Mouse (Mus musculus) C2C12 (cell line): ENCODE data around the gene Sec24b. TPM values are rescaled to one million over a fixed set of nuclear protein-coding genes. Genes with fewer than 3 reads are reported as not detected.

ENCODE experiments used
- H3K27me3 ChIP-seq: one replicate; pipeline ENCODE4 v1.6.1; 2011; ENCODE audit not compliant: control insufficient read depth, insufficient read depth, insufficient read length
- H3K36me3 ChIP-seq: one replicate; pipeline ENCODE4 v1.6.1; 2011; ENCODE audit not compliant: control insufficient read depth, insufficient read depth
- H3K4me3 ChIP-seq: one replicate; pipeline ENCODE4 v1.5.1; 2011; ENCODE audit warnings: mild to moderate bottlenecking, control low read depth; ENCODE audit not compliant: poor library complexity, insufficient read depth, severe bottlenecking
- H3K79me2 ChIP-seq: one replicate; pipeline ENCODE4 v1.6.1; 2011; ENCODE audit not compliant: control insufficient read depth, insufficient read depth
- H3K79me3 ChIP-seq: one replicate; pipeline ENCODE4 v1.6.1; 2011; ENCODE audit warnings: low read depth, control low read depth
- H3ac ChIP-seq: one replicate; pipeline ENCODE3; 2011; ENCODE audit warnings: low read depth; ENCODE audit not compliant: control insufficient read depth, insufficient read length
- CEBPB ChIP-seq: IDR thresholded peaks from one replicate; pipeline ENCODE4 v1.6.1; 2011; ENCODE audit warnings: low read depth, mild to moderate bottlenecking, control low read depth, moderate library complexity
- CTCF ChIP-seq: IDR thresholded peaks from one replicate; pipeline ENCODE4 v1.5.1; 2011; ENCODE audit not compliant: control insufficient read depth, insufficient read depth, insufficient read length
- FOSL1 ChIP-seq: IDR thresholded peaks from one replicate; pipeline ENCODE4 v1.8.0; 2011; ENCODE audit warnings: mild to moderate bottlenecking, low read length; ENCODE audit not compliant: poor library complexity, insufficient read depth, severe bottlenecking
- MAX ChIP-seq: IDR thresholded peaks from one replicate; pipeline ENCODE4 v1.6.1; 2011; ENCODE audit warnings: mild to moderate bottlenecking, control low read depth
- MYOD1 ChIP-seq: IDR thresholded peaks from one replicate; pipeline ENCODE4 v1.6.1; 2011; ENCODE audit warnings: low read depth; ENCODE audit not compliant: control insufficient read depth, insufficient read length
- MYOG ChIP-seq: IDR thresholded peaks from one replicate; pipeline ENCODE4 v1.6.1; 2011; ENCODE audit not compliant: control insufficient read depth, insufficient read length; ENCODE audit errors: extremely low read depth
- USF1 ChIP-seq: IDR thresholded peaks from one replicate; pipeline ENCODE4 v1.6.1; 2011; ENCODE audit warnings: low read depth, mild to moderate bottlenecking, control low read depth, moderate library complexity
- polyA plus RNA-seq: library from polyadenylated mRNA; unstranded; fragments of >200 nt; fragmentation: generic; extraction: Trizol; gene quantifications from one replicate; pipeline ENCODE4 v1.2.1, GENCODE M21; 2012; ENCODE audit warnings: missing spikeins

Gene Sec24b
- polyA plus RNA-seq, 1 experiment, result 30.2 TPM

DNA sequence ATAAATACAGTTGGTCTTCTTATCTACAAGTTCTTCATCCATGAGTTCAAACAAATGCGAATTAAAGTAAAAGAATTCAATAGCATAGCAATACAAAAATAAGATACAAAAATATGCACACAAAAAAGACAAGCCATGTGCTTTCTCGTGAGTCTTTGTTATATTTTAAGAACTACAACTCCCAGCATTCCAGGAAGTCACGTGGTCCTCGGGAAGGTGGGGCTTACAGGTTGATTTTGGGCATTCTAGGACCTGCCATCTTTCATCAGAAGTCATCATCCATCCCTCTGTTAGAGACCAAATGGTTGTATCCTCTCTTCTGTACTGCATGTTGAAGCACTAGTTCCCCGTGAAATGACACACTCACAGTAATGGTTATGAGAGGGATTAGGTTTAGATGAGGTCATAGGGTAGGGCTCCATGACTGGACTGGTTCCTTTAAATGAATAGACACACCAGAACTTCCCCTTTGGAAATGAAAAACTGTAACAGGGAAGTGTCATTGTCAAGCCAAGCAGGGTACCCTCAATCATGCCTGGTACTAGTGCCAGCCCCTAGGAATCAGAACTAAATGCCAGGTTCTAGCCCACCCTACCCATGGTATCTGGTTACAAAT lies 112.1 kb downstream of the Sec24b start:
- H3K79me2 ChIP-seq, result no peaks in the 10 kb centered on the region
- H3K79me3 ChIP-seq, result peaks cover 1% of the 10 kb centered on the region
- no peak for TF ChIP-seq CEBPB
- TF ChIP-seq MYOD1, result no peak
- peak; percentile 66 for TF ChIP-seq USF1
- no peak for TF ChIP-seq FOSL1
- H3K4me3 ChIP-seq, result no peak overlapping the region
- no peak overlapping the region for H3ac ChIP-seq
- no peaks in the 10 kb centered on the region for H3K27me3 ChIP-seq
- H3K36me3 ChIP-seq, result no peaks in the 10 kb centered on the region

DNA sequence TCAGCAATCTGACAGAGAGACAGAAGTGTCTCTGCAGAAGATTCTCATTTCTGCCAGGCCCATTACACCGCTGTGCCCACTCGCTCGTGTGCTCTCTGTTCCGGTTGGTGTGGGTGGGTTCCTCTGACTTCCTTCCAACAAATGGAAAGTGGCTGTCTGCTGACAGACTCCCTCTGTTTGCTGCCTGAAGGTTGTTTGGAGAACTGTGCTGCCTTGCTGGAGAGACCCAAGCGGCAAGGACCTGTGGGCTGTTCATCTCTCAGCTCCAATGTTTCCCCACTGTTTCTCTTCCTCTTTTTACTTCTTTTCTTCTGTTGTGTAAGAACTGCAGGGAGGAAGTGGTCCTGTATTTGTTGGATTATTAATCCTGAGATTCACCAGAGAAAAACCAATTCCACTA lies 113.0 kb downstream of the Sec24b start:
- H3K4me3 ChIP-seq, result no peak overlapping the region
- H3K36me3 ChIP-seq, result no peaks in the 10 kb centered on the region
- no peaks in the 10 kb centered on the region for H3K27me3 ChIP-seq
- TF ChIP-seq CEBPB (no peak), MYOD1 (no peak), FOSL1 (no peak), MAX (no peak), MYOG (no peak), CTCF (no peak), USF1 (no peak)
- no peaks in the 10 kb centered on the region for H3K79me2 ChIP-seq
- peaks cover 1% of the 10 kb centered on the region for H3K79me3 ChIP-seq
- H3ac ChIP-seq, result no peak overlapping the region

DNA sequence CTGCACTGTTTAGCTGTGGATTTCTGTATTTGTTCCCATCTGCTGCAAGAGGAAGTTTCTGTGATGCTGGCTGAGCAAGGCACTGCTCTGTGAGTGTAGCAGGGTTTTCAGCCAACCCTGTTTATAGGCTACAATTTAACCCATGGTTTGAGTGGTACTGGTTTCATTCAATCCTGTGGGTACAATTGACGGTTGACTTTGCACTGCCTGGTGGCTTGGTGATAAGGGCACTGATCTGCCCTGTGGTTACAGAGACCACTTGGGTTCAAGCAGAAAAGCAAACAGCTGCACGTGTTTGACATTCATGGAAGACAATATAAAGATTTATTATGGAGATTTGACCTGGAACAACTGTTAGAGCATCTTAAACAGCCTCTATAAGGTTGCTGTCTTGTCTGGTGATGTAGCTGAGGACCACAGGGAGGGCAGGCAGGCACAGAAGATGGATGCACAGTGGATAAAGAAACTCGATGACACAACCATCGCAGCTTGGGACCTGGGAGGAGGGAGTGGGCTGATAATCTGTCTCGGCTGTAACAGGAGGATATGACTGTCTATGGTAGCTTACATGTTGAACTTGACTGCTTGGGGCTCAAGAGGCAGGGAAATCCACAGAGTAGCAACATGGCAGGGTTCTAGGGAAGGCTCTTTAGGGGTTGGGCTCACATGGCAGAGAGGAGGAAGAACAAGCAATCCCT lies 115.0 kb downstream of the Sec24b start:
- no peaks in the 10 kb centered on the region for H3K36me3 ChIP-seq

DNA sequence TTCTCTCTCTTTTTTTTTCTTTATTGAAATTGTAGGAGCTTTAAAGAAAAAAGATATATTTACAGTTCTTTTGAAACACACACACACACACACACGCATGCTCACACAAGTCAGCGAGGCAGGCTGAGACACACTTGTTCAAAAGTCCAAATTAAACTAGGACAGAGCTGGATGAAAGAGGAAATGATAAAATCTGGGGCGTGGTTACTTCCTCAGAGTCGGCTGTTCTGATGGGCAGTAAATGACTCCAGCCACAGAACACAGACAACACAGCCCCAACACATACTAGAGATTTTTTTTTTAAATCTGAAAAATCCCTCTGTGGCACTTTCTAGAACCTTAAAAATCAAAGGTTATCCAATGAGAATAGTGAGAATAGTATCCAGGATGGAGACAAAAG lies 117.5 kb downstream of the Sec24b start:
- no peaks in the 10 kb centered on the region for H3K36me3 ChIP-seq
- H3K27me3 ChIP-seq, result no peaks in the 10 kb centered on the region
- no peaks in the 10 kb centered on the region for H3K79me2 ChIP-seq
- H3ac ChIP-seq, result no peak overlapping the region
- TF ChIP-seq CTCF, result no peak
- TF ChIP-seq CEBPB, result no peak
- TF ChIP-seq MYOD1, result no peak
- no peak for TF ChIP-seq USF1
- no peak for TF ChIP-seq MYOG
- no peak for TF ChIP-seq MAX
- TF ChIP-seq FOSL1, result no peak
- no peaks in the 10 kb centered on the region for H3K79me3 ChIP-seq
- no peak overlapping the region for H3K4me3 ChIP-seq

More for the DNA sequence above, 115.0 kb downstream of the Sec24b start:
- no peak overlapping the region for H3ac ChIP-seq
- no peaks in the 10 kb centered on the region for H3K79me2 ChIP-seq
- H3K79me3 ChIP-seq, result no peaks in the 10 kb centered on the region
- H3K4me3 ChIP-seq, result no peak overlapping the region
- no peaks in the 10 kb centered on the region for H3K27me3 ChIP-seq
- no peak for TF ChIP-seq CTCF
- TF ChIP-seq MAX, result no peak
- no peak for TF ChIP-seq MYOD1
- no peak for TF ChIP-seq FOSL1
- TF ChIP-seq CEBPB, result no peak
- TF ChIP-seq MYOG, result no peak
- no peak for TF ChIP-seq USF1

DNA sequence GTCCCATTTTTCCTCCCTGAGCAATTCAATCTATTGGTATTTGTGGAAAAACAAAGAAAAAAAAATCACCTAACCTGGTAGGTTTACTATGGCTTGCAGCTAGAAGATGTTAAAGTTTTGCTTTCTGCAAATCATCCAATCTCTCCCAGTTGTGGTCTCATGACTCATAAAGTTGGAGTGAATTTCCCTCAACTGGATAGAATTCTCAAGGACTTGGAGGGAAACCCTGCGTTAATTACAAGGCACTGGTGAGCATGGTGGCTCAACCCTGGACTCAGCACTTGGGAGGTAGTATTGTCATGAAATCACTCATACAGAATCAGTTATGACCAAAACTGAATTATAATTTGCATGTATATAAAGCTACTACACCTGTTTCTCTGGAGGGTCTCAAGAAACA lies 120.1 kb downstream of the Sec24b start:
- no peaks in the 10 kb centered on the region for H3K79me3 ChIP-seq
- TF ChIP-seq CEBPB (no peak), FOSL1 (no peak), MYOG (no peak)

DNA sequence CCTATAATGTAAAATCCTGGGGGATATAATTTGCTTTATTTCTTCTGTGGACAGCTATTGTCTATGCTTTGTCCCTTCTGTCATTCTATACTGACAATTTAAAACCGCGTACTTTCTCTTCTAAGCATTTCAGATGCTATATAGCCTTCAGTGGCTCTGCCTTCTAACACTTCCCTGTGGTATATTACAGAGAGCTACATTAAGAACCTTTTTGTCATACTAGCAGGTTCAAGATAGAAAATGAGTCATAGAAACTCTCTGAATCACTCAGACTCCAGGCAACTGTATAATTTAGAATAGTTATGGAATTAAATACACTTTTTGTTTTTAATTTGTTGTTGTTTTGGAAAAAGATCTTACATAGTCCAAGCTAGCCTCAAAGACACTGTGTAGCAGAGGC lies 120.6 kb downstream of the Sec24b start:
- no peak overlapping the region for H3ac ChIP-seq
- no peak for TF ChIP-seq CEBPB
- no peak for TF ChIP-seq MYOD1
- no peak for TF ChIP-seq CTCF
- H3K79me2 ChIP-seq, result no peaks in the 10 kb centered on the region
- H3K27me3 ChIP-seq, result no peaks in the 10 kb centered on the region
- H3K79me3 ChIP-seq, result no peaks in the 10 kb centered on the region
- H3K36me3 ChIP-seq, result no peaks in the 10 kb centered on the region
- H3K4me3 ChIP-seq, result no peak overlapping the region

More for the DNA sequence above, 120.1 kb downstream of the Sec24b start:
- Histone ChIP-seq H3ac (no peak overlapping the region), H3K79me2 (no peaks in the 10 kb centered on the region), H3K4me3 (no peak overlapping the region), H3K27me3 (no peaks in the 10 kb centered on the region), H3K36me3 (no peaks in the 10 kb centered on the region)
